Mouse (Mus musculus): ENCODE results near the gene Col5a1.

DNA sequence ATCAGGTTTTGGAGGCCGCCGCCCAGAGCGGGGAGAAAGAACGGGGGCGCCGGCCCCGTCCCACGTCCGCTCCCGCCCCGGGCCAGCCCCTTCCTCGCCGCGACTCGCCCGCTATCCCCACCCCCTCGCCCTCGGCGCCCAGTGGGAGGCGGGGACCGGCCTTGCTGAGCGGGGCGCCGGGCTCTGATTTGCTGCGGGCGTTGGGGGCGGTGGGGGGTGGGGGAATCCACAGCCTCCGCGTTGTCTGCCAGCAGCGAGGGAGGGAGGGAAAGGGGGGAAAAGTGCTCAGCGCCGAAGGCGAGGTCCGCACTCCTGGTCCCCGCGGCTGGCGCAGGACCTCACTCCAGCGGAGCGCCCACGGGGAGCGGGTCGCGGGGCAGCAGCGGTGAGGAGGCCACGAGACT lies at the start of gene Col5a1:
- TF ChIP-seq CTCF (IDR thresholded peaks at IDR 0.05 in 2 of 3, conservative IDR thresholded peaks at IDR 0.05 in 1 of 3; ENCODE audit: control insufficient read depth in 1 of 3, insufficient read depth in 1 of 3, low read depth in 2 of 3, low read length in 3 of 3, poor library complexity in 1 of 3, severe bottlenecking in 1 of 3), result no peak
- TF ChIP-seq EP300 (IDR thresholded peaks at IDR 0.05; ENCODE audit: low read depth in 1 of 2, low read length in 2 of 2), result no peak
- no peak for TF ChIP-seq MAX (IDR thresholded peaks at IDR 0.05; ENCODE audit: low read length)
- TF ChIP-seq RCOR1 (IDR thresholded peaks at IDR 0.05; ENCODE audit: low read depth, low read length), result no peak
- no peak for TF ChIP-seq ETS1 (IDR thresholded peaks at IDR 0.05; ENCODE audit: low read depth, low read length)
- no peak for TF ChIP-seq MAFK (IDR thresholded peaks at IDR 0.05; ENCODE audit: borderline replicate concordance, low read depth, low read length)
